Mouse (Mus musculus): Measurements from ENCODE around the gene Tmed10.

GRCm38 (mm10) chr12:85393981-85394380, 19.3 kb upstream of the Tmed10 start:
- TF ChIP-seq POLR2A (IDR thresholded peaks at IDR 0.05; ENCODE audit: insufficient read depth, low read depth, low read length) (no peak), CTCF (IDR thresholded peaks at IDR 0.05; ENCODE audit: insufficient read depth, low read depth, low read length) (no peak)

Measured in olfactory bulb, adult 2 months (tissue).